Mouse (Mus musculus) embryonic fibroblast, embryonic 13.5 days (primary cell): Measurements from ENCODE around the gene Entpd3.

Source experiments
- CTCF ChIP-seq: IDR thresholded peaks from 2 replicates; pipeline ENCODE4 v1.5.1; 2011; ENCODE audit warnings: mild to moderate bottlenecking, control low read depth, low read length, moderate library complexity, borderline replicate concordance; ENCODE audit not compliant: insufficient read depth
- POLR2A ChIP-seq: IDR thresholded peaks from 2 replicates; pipeline ENCODE4 v1.6.1; 2011; ENCODE audit warnings: low read depth, mild to moderate bottlenecking, control low read depth, low read length, moderate library complexity

GRCm38 (mm10) chr9:120611055-120611454 is 71.4 kb downstream of the Entpd3 start:
- TF ChIP-seq CTCF: no peak
- TF ChIP-seq POLR2A: no peak
